In genomic region chr7:31172238-31172637, GRCm38 (mm10) we compare ENCODE assay signal across 9 mouse cellular contexts. TPM values are rescaled to one million over a fixed set of nuclear protein-coding genes. Genes with fewer than 3 reads are reported as not detected.
DNase-seq lines count a peak whose midpoint lies in the region; TF ChIP-seq lines count a peak whose summit lies in the region.
"Had no signal": no experiment of that assay in that cellular context is flagged by ENCODE, and none has a peak within 500 bp of the region (broad histone marks: within the 10 kb centered on the region; RNA-seq: fewer than 3 reads in every experiment).

No protein-coding gene starts in this region.

- TF ChIP-seq POLR2A in brain, embryonic 14.5 days (IDR thresholded peaks at IDR 0.05; ENCODE audit: borderline replicate concordance, extremely low read depth, insufficient read depth, insufficient read length, poor library complexity, severe bottlenecking): no peak

- peak; percentile 74 for TF ChIP-seq CTCF in left cerebral cortex, adult 2 months (IDR thresholded peaks at IDR 0.05)
- TF ChIP-seq CTCF in brain, embryonic 14.5 days (IDR thresholded peaks at IDR 0.05; ENCODE audit: borderline replicate concordance, extremely low read depth, insufficient read depth, insufficient read length): peak; percentile 59; the same call in 1 of the 2 replicates

- H3K27ac ChIP-seq in left cerebral cortex, adult 2 months: no peak overlapping the region
- H3K27ac ChIP-seq: macrophage had no signal

- no peak overlapping the region for H3K4me3 ChIP-seq in left cerebral cortex, adult 2 months

- intact Hi-C loops in left cerebral cortex, adult 2 months (cut with DNase I): no loop called here
- intact Hi-C loops in left cerebral cortex, postnatal 36 days (cut with DNase I): no loop called here

- peak; percentile 55 to 82 for DNase-seq in adrenal gland, adult (ENCODE audit: inconsistent age in 2 of 2, low spot score in 1 of 2)
- no peak for DNase-seq in adrenal gland, adult 18-20 months (ENCODE audit: low spot score in 2 of 2)
- no peak for DNase-seq in left cerebral cortex, adult 2 months (ENCODE audit: extremely low spot score in 1 of 2, low spot score in 2 of 2)
- no peak for DNase-seq in left cerebral cortex, adult 8-10 months (ENCODE audit: low spot score in 2 of 2)
- DNase-seq in brain, embryonic 14.5 days (ENCODE audit: low read depth): peak; percentile 41
- peak; percentile 46 to 75 for DNase-seq in kidney, postnatal 36 days
- DNase-seq in spleen, postnatal 36 days (ENCODE audit: low spot score in 2 of 2): peak; percentile 49 to 64
- DNase-seq in left cerebral cortex, postnatal 36 days (ENCODE audit: low spot score in 2 of 2): no peak

RNA-seq across cellular contexts. Expression of gene Gramd1a, which starts 16.5 kb away (rescaled TPM):
- 10 to 100 TPM; 41.9 to 51.7 TPM for total RNA-seq in adrenal gland, adult 18-20 months (2021)
- 100 to 1,000 TPM; 107 to 118 TPM for total RNA-seq in left cerebral cortex, adult 2 months (2021)
- total RNA-seq in left cerebral cortex, adult 8-10 months (2022): 100 to 1,000 TPM; 103 to 108 (median 105) TPM
- 404 and 573 TPM in 2 replicates for polyA plus RNA-seq in brain, embryonic 14.5 days (2012; rRNA removed)
- total RNA-seq in left cerebral cortex, postnatal 36 days (2021): 100 to 1,000 TPM in 1 of 2 experiments, 10 to 100 TPM in 1; 94.0 to 120 TPM

RNA-seq across cellular contexts. Expression of gene Scn1b, which starts 45.4 kb away (rescaled TPM):
- total RNA-seq in adrenal gland, adult 18-20 months (2021): 10 to 100 TPM; 13.5 to 24.9 TPM
- 100 to 1,000 TPM; 737 to 759 TPM for total RNA-seq in left cerebral cortex, adult 2 months (2021)
- total RNA-seq in left cerebral cortex, adult 8-10 months (2022): 100 to 1,000 TPM; 652 to 704 (median 680) TPM
- polyA plus RNA-seq in brain, embryonic 14.5 days (2012; rRNA removed): 11.2 and 12.9 TPM in 2 replicates
- total RNA-seq in left cerebral cortex, postnatal 36 days (2021): 100 to 1,000 TPM; 640 to 844 TPM

RNA-seq across cellular contexts. Expression of gene Hpn, which starts 57.1 kb away (rescaled TPM):
- total RNA-seq in adrenal gland, adult 18-20 months (2021): 1 to 10 TPM; 1.2 to 1.4 TPM
- 1 to 10 TPM; 2.5 to 8.3 TPM for total RNA-seq in left cerebral cortex, adult 2 months (2021)
- total RNA-seq in left cerebral cortex, adult 8-10 months (2022): 1 to 10 TPM; 2.0 to 4.4 (median 3.5) TPM
- polyA plus RNA-seq in brain, embryonic 14.5 days (2012; rRNA removed): 0.62 and 1.00 TPM in 2 replicates
- total RNA-seq in left cerebral cortex, postnatal 36 days (2021): 1 to 10 TPM; 2.1 to 4.5 TPM

Comparison
In these comparisons a context has a peak if more than half of its experiments do, and no peak if none do; other contexts are left out.
1. DNase-seq: peak in adrenal gland, adult (2 of 2), brain, embryonic 14.5 days (single experiment), kidney, postnatal 36 days (2 of 2) and spleen, postnatal 36 days (2 of 2); none in adrenal gland, adult 18-20 months (0 of 2), left cerebral cortex, adult 2 months (0 of 2), left cerebral cortex, adult 8-10 months (0 of 2) and left cerebral cortex, postnatal 36 days (0 of 2).
2. RNA of gene Scn1b, which starts 45.4 kb away (total RNA-seq): 640 to 844 TPM in left cerebral cortex, postnatal 36 days, 737 to 759 TPM in left cerebral cortex, adult 2 months and 652 to 704 TPM in left cerebral cortex, adult 8-10 months; 13.5 to 24.9 TPM in adrenal gland, adult 18-20 months; every median in the first group is over 10 times any median in the second.